Mouse (Mus musculus): ENCODE measurements around the gene Rad51b.

Rad51b gene

DNA sequence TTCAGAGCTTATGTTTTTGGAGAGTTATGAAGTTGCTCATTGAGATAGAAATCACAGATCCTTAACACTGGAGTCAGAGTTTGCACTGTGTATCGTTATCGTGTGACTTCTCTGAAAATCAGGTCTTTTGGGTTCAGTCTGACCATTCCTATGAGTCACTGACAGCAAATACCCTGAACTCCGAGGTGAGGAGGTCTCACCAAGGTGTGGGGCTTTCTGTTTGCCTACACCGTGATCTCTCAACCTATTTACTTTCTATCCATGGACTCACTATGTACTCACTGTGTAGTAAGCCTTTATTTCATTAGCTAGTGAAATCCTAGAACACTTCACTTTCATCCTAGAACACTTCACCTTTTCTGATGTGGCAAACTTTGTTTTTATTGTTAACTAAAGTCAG lies 34.6 kb downstream of the Rad51b start:
- no peak for DNase-seq (ENCODE audit: low spot score)

DNA sequence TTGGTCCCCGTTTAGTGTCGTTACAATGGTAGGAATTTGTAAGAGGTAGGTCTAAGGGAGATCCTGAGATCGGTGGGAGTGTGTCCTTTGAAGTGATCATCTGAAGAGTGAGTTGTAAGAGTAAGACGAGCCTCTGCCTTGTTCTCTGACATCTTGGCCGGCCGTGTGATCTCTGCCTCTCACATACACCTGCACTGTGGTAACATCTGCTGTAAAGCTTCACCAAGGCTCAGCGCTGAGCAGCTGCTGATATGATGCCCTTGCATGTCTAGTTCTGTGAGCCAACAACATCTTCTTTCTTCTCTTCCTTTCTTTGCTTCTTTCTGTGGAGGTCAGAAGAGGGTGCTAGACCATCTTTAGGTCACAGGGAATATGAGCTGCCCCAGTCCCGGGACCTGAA lies 41.7 kb downstream of the Rad51b start:
- DNase-seq (ENCODE audit: low spot score), result no peak

DNA sequence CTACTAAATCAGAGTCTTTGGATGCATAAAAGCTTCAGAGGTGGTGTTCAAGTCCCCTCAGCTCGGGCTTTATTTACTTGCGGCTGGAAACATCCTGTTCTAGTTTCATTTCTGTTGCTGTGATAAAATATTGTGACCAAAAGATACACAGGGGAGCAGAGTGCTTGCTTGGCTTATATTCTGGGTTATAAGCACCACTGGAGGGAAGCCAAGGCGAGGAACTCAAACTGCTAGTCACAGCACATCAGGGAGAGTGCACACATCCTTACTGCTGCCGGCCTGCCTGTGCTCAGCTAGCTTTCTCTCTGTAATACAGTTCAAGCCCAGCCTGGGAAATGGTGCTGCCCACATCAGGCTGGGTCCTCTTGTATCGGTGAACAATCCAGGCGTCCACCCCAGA lies 43.4 kb downstream of the Rad51b start:
- no peak for DNase-seq (ENCODE audit: low spot score)

DNA sequence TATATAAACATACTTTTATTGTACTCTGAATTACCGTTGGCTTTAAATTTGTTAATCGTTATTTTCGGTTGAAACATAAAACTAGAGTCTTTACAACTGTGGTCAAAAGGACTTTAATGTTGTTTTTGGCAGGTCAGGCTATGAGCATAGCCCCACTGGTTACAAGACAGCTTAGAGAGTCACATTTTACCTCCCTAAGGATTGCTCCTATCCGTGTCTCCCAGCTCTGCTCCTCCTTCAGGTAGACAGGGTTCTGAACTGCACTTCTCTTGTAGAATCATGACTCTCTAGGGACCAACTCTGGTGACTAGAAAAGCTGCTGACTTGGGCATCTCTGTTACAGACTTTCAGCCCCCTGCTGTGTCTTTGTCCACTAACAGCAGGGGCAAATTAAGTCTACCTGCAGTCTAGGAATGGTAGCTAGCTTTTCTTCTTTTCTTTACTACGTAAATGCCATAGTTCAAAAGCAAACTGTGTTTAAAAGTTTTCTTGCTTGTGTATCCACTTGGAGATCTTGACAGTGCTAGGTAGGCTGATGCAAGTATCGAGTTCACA lies 44.3 kb downstream of the Rad51b start:
- DNase-seq (ENCODE audit: low spot score), result no peak

DNA sequence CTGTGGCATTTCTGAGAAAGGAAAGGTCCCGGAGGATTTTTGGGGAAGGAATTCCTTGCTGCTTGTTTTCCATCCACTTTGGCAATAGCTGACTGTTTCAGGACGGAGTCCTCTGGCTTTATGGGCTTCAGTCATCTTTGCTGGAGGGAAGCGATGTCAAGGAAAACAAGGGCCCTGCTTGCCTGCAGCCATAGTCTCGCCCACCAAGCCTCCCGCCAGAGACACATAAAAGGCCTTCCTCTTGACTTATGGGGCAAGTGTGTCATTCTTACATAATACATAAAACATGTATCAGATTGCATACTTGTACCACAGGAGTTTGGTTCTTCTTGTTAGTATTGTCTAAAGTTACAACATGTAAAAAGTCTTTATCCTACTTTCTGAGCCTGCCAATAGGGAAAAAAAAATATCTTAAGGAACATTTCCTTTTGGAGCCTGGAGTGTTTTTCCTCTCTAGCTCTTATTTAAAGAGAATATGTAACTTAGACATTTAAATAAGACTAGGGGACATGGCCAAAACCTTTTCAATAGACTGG lies 49.2 kb downstream of the Rad51b start:
- no peak for DNase-seq (ENCODE audit: low spot score)

DNA sequence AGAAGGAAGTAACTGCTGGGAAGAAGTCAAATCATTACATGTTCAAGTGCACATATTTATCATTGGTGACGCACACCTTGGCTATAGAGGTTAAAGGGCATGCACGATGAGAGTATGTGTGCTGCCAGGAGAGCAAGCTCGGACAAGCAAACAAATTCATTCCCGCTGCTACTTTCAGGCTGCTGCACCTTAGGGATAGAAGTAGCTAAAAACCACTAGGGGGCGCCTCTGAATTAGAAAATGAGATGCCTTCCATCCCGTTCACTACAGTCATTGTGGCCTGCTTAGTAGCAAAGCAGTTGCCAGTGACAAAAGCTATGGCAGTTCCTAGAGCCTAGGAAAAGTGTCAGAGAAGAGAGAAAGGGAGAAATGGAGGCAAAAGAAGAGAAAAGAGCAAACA lies 50.6 kb downstream of the Rad51b start:
- DNase-seq (ENCODE audit: low spot score), result peak; percentile 55

DNA sequence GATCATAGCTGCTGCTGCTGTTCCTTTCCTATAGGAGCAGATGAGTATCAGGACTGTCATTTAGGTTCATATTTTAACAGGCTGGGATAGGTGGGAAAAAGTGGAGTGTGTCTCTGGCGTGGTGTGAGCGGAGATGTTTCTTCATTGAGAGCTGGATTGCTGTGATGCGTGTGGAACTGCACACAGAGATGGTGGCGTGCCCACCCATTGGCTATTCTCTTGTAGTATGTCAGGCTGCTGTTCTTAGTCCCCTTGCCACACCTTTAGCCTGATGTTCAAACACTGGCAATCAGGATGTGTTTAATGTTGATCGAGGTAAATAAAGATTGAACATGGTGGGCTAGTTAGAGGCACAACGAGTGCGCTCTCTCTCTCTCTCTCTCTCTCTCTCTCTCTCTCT lies 54.4 kb downstream of the Rad51b start:
- DNase-seq (ENCODE audit: low spot score), result no peak

DNA sequence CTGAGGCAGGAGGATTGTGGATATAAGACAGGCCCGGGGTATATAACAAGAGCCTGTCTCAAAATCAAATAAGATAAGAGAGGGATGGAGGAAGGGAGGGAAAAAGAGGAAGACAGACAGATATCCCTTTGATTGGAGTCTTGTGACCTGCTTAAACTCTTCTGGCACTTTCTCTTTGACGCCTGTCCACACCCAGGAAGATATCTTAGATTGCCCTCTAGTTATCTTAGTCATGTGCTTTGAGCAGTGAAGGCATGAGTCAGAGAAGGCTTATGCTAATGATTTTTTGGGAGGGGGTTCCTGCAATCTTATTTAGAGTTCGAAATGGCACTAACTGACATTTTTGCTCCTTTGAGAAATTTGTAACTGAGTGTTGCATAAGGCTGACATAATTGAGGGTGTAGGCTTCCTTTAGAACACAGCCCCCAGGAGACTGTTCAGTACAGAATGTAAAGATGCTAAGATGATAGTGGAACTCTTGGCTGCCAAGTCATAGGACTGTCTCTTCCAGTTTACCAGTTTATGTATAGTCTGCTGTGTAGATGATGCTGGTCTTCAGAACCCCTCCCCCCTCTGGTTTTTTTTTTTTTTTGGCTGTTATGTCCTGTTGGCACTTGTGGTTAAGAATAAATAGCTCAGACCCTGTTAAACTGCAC lies 55.1 kb downstream of the Rad51b start:
- DNase-seq (ENCODE audit: low spot score), result no peak

DNA sequence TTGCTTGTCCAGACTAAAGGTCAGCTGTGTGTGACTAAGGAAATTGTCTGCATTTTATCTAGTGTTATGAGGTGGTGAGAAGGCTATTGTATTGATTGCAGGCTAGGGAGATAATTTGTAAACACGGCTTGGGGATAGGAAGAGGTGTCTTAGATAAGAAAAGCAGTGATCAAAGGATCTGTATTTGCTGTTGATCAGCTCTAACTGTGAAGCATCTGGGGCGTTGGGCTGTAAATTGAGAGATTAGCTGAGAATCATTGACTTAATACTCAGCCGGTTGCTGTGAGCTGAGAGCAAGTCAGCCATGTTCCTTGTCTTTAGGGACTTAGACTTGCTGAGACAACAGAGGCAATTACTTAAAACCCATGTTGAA lies 55.6 kb downstream of the Rad51b start:
- DNase-seq (ENCODE audit: low spot score), result no peak

DNA sequence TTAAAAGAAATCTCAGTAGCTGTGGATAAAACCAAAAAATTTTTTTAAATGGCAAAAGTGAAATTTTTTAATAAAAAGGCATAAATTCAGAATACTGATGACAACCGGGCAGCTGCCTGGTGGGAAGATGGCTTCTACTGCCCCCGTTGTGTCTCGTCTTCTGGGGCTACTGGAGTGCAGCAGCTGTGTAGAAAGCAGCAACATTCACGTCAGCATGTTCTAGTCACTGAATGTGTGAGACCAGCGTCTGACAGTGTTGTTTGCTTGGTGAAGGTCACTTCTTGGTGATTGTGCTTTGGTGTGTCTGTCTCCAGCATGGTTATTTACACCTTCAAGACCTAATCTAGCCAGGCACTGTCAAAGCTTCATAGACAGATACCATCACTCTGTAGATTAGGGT lies 56.3 kb downstream of the Rad51b start:
- no peak for DNase-seq (ENCODE audit: low spot score)

DNA sequence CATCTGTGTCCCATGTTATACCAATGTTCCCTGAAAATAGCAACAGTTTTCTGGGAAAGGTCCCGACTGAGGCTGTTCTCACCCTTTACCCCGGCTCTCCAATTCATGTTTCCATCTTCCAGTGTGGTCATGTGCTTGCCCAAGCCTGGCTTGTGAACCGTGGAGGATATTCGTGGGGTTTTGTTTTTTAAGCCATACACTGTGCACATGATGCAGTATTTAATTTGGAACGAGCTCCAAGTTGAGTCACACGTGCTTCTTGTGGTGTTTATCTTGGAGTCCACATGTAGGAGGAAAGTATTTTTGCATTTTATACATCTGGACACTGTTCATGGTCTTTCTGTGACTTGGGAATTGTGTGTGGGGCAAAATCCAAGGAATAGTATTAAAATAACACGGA lies 57.5 kb downstream of the Rad51b start:
- DNase-seq (ENCODE audit: low spot score), result no peak

DNA sequence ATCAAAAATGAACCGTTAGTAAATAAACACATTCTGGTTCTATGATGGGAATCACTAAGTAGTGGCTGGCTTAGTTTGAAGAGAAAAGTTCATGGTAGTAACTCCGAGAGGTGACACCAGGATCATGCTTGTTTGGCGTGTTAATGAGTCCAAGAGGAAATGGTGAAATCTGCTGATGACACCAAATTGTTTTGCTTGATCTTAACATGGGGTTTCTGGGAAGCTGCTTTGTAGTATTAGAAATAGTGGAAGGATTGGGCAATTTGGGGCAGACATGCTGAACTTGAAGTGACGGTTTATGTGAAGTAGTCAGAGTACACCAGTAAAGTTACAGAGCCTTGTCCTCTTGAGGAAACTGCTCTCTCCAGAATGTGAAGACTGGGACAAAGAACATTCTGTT lies 59.1 kb downstream of the Rad51b start:
- DNase-seq (ENCODE audit: low spot score), result no peak

DNA sequence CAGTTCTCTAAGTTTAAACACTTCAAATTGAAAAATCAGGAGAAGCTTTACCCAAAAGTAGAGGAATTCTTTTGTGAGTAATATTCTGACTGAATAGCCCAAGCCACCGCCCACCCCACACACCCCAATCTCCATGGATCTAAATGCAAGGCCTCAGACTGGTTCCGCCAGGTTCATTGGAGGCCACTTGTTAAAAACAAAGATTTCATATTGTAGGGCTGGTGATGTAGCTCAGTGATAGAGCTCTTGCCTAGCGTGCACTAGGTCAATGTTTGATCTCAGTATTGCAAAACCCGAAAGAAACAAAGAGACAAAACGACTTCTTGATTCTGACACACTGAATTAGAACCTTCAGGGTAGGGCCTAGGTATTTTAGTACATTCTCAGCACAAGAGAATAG lies 60.5 kb downstream of the Rad51b start:
- no peak for DNase-seq (ENCODE audit: low spot score)

DNA sequence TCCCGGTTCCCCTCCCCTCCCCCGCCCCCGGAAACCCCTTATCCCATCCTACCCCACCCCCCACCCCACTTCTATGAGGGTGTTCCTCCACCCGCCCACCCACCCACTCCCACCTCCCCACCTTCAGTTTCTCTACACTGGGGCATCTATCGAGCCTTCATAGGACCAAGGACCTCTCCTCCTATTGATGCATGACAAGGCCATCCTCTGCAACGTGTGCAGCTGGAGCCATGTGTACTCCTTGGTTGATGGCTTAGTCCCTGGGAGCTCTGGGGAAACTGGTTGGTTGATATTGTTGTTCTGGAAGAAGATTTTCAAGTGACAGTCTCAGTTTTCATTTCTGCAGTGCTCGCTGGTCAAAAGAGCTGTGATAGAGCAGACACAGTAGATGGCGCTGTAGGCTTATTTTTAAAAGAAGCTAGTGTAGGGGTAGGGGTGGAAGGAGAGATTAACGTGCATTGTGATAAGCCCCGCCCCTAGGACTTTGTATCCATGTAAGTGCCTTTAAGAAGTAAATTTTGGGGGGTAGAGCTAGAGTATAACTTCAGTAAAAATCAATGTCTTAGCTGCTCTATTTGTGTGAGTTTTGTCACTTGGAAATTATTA lies 61.6 kb downstream of the Rad51b start:
- DNase-seq (ENCODE audit: low spot score), result peak; percentile 61

DNA sequence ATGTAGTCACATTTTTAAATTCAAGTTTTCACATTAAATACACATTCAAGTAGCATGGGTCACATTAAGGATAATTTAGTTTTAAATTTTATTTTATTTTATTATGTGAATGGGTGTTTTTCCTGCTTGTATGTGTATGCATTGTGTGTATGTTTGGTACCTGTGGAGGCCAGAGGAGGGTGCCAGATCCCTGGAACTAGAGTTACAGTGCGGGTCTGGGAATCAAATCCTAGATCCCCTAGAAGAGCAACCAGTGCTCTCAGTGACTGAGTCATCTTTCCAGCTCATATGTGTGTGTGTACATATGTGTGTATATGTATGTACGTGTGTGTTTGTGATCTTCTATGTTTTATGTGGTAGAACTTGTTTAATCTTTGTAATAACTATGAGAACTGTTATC lies 62.3 kb downstream of the Rad51b start:
- DNase-seq (ENCODE audit: low spot score), result no peak

DNA sequence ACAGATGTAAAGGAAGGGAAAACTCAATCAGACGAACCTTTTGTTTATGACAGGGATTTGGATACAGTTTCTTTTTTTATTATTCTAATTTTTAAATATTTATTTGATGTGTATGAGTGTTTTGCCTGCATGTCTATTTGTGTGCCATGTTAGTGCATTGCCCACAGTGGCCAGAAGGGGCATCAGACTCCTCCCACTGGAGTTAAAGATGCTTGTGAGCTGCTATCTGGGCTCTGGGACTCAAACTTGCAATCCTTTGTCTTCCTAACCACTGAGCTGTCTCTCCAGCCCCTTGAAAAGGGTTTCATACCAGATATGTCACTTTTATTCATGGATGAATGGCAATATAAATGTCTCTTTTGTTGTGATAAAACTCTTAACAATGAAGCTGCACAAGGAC lies 65.1 kb downstream of the Rad51b start:
- DNase-seq (ENCODE audit: low spot score), result no peak

DNA sequence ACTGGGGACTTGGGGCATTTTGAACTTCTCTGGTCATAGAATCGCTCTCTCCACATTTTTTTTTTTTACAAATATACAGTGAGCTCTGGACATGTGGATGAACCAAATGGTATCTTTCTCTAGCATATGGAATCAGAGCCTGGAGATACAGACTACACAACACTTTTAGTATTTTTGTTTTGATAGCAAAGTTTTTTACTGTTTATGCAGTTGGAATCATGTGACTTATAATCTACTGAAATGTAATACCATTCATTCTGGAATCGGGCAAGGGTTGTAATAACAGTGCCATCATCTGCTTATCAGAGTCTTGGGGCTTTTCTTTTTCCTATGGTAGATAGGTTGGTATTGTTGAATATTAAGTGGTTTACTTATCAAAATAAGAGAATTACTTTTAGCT lies 67.2 kb downstream of the Rad51b start:
- no peak for DNase-seq (ENCODE audit: low spot score)

DNA sequence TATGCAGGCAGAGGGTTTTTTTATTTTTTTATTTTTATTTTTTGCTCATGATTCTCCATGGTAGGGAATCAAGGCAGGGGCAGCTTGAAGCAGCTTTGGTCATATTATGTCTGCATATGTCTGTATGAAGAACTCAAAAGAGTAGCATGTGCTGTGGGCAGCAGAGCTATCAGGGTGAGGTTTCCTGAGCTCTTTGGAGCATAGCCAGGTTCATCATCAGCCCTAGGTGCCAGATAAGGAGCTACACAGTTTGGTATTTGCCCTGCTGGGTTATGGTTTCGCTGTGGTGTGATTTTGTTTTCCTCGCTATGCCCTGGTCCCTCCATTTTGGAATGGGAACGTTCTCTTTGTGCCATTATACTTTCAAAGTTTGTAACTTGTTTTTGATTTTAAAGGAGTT lies 71.7 kb downstream of the Rad51b start:
- no peak for DNase-seq (ENCODE audit: low spot score)

DNA sequence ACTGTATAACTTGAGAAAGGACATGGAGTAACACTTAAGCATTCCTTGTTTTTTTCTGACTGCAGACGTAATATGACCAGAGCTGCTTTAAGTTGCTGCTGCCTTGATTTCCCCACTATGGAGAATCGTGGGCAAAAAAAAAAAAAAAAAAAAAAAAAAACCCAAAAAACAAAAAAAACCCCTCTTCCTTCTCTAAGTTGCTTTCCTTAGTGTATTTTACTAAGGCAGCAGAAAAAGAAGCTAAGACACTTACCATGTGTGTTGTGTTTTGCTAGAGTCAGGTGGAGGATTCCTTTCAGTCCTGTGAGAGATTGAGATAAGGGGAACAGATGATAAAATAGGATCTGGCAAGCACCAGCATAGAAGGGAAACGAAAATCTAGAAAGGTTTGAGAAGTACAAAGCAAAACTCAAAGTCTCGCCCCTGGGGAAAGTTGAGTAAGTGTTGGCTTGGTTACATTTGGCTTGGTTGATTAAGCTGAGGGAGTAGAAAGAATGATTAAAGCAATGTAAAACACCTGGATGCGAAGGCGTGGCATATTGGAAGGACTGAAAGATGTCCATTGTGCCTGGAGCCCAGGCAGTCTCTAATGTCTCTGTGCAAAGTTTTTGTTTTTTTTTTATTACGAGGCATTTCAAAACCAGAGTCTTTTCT lies 72.6 kb downstream of the Rad51b start:
- DNase-seq (ENCODE audit: low spot score), result no peak

DNA sequence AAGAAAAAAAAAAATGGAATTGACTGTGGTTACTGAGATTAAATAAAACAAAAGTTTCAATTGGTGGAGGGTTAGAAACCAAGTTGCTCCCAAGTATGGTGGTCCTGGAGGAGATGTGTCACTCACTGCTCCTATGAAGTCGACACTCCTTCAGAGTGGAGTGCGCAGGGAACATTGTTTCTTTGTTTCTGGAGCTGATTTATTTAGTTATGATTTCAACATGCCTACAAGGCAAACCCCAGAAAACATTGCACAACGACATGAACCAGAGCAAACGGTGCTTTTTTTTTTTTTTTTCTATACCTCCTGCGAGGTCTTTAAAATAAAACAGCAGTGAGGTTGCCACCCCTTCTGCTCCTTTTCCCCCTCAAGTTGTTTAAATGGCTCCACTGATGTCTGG lies 75.6 kb downstream of the Rad51b start:
- DNase-seq (ENCODE audit: low spot score), result no peak

DNA sequence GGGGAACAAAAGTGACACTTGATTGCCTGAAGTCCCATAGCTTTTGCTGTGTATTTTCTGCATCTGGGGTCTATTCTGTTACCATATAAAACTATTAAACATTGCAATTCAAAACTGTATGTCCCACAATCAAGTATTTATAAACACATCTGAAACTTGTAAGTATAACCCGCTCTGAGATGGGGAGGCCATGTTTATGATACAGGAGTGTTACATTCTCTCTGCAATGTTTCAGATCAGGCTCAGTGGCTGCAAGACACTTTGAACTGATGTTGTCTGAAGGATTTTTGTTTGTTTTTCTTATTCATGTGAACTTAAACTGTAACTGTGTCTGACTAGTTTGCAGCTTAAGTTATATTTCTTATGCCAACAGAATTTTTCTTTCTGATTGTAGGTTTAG lies 80.3 kb downstream of the Rad51b start:
- no peak for DNase-seq (ENCODE audit: low spot score)

DNA sequence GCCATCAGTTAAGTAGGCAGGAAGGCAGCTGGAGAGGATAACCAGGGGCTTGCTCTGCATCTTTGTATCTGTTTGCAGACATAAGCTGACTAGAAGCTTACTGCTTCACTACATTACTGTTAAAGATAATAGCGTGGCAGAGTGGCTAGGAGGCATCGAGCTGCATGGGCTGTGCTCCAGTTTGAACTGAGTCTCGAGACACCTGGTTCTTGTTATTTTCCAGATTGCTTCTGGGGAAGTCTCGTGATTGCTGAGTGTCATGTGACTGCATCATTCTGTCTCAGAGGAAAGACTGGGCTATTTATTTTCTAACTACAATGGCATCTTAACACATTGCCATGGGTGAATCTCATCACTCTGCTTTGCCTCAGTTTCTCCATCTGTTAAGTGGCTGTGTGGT lies 80.8 kb downstream of the Rad51b start:
- DNase-seq (ENCODE audit: low spot score), result no peak

DNA sequence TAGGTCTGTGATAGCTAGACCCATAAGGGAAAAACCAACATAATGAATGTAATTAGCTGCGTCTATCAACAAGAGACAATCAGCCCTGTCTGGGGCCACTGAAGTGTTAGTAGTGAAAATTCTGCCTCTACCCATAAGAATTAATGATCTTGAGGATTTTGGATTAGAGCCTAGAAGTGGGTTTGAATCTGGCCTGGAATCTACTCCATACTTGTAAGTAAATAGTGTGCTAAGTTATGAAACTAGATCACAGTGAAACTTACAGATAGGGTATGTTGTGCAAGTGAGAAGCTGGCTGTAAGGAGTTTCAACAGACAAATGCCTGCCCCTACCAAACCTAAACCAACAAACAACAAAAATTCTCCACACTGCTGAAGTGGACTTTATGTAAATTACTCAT lies 83.1 kb downstream of the Rad51b start:
- DNase-seq (ENCODE audit: low spot score), result no peak
